Mouse (Mus musculus) heart, embryonic 16.5 days (tissue): ENCODE measurements at regions not wholly inside any gene's neighbourhood (a gene's known extent, or its start where the extent isn't known, plus 50 kb on each side); places are given as distances from the start of the nearest gene placed in this dataset.

Experiments used
- ATAC-seq: fragments of 200-750 bp; cut with Nextera tagmentation; replicated peaks from 2 replicates; pipeline ENCODE4 v1.8.0; 2017; ENCODE audit warnings: moderate number of reproducible peaks; ENCODE audit not compliant: insufficient read depth, low FRiP score; ENCODE audit errors: extremely low read depth
- H3K27ac ChIP-seq: fragments of 300-500 bp; sonication (generic); 2 replicates; pipeline ENCODE4 v1.5.1; 2014; ENCODE audit warnings: mild to moderate bottlenecking, low read length, control low read depth, moderate library complexity
- H3K27me3 ChIP-seq: fragments of 300-500 bp; sonication (generic); 2 replicates; pipeline ENCODE4 v1.6.1; 2014; ENCODE audit warnings: low read length, mixed read lengths; ENCODE audit not compliant: control insufficient read depth, insufficient read depth
- H3K36me3 ChIP-seq: fragments of 300-500 bp; sonication (generic); 2 replicates; pipeline ENCODE4 v1.6.1; 2014; ENCODE audit not compliant: control insufficient read depth, insufficient read depth
- H3K4me1 ChIP-seq: fragments of 300-500 bp; sonication (generic); 2 replicates; pipeline ENCODE4 v1.6.1; 2014; ENCODE audit warnings: low read length, mixed read lengths; ENCODE audit not compliant: control insufficient read depth, insufficient read depth
- H3K4me2 ChIP-seq: fragments of 300-500 bp; sonication (generic); 2 replicates; pipeline ENCODE4 v1.6.1; 2014; ENCODE audit warnings: low read depth, mild to moderate bottlenecking, control low read depth, low read length
- H3K4me3 ChIP-seq: fragments of 300-500 bp; sonication (generic); 2 replicates; pipeline ENCODE4 v1.5.1; 2014; ENCODE audit warnings: mild to moderate bottlenecking, control low read depth, low read length
- H3K9ac ChIP-seq: fragments of 300-500 bp; sonication (generic); 2 replicates; pipeline ENCODE4 v1.6.1; 2014; ENCODE audit warnings: low read length, control low read depth
- H3K9me3 ChIP-seq: fragments of 300-500 bp; sonication (generic); replicated peaks from 2 replicates; pipeline ENCODE4 v1.6.1; 2016; ENCODE audit warnings: low read length; ENCODE audit not compliant: control insufficient read depth
- WGBS: fragments of 180-500 bp; shearing (Covaris S2); extraction: QIAGEN DNeasy Blood & Tissue Kit; methylation state at CpG from one replicate; pipeline ENCODE4 v1.1.7; 2014; 5-methylcytosine and 5-hydroxymethylcytosine counted together

DNA sequence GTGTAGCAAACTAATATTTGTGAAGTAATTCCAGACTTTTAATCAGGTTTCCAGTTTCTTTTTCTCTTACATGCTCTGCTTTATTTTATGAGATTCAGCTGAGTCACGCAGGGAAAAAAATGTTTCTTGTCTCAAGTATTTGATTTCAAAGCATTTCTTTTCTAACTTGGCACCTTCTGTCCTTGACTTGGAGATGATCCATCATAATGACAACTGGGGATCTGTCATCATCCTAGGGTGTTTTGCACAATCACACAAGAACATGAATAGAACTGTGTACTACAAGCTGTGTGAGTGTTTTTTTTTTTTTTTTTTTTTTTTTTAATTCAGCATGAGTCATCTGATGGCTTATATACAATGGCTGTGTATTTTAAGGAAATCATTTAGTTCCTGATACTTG, 1022.0 kb upstream of the Flrt2 start:
- no peaks in the 10 kb centered on the region for H3K27me3 ChIP-seq
- no peak for ATAC-seq
- H3K4me2 ChIP-seq: no peak overlapping the region
- no peak overlapping the region for H3K9ac ChIP-seq
- 57% methylated on average over 1 of the region's 1 CpGs for WGBS
- no peak overlapping the region for H3K27ac ChIP-seq
- H3K9me3 ChIP-seq: no peaks in the 10 kb centered on the region
- H3K4me3 ChIP-seq: no peak overlapping the region
- H3K4me1 ChIP-seq: peaks cover 2% of the 10 kb centered on the region; the same call in 1 of the 2 replicates
- H3K36me3 ChIP-seq: no peaks in the 10 kb centered on the region

DNA sequence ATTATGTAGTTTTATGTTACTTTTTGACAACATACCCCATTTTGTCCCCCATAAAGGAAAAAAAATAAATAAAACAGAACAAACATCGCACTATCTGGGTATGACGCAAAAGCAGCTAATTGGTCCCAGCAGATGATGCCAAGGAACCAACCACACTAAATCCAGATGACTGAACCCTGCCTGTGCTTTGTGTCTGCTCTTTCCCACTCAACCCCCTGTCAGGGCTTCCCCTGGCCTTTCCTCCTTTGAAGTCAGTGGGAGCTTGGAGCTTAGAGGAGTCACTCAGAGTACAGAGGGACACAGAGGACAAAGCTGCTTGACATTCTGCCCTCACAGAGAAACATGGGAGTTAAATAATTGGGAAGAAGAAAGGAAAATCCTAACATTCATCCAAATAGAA, 1017.1 kb upstream of the Flrt2 start:
- Histone ChIP-seq H3K4me3 (no peak overlapping the region), H3K4me2 (no peak overlapping the region), H3K9me3 (no peaks in the 10 kb centered on the region), H3K4me1 (peaks cover 2% of the 10 kb centered on the region; the same call in 1 of the 2 replicates), H3K27ac (no peak overlapping the region), H3K9ac (no peak overlapping the region), H3K27me3 (no peaks in the 10 kb centered on the region), H3K36me3 (no peaks in the 10 kb centered on the region)
- 75% methylated on average over 2 of the region's 2 CpGs for WGBS
- no peak for ATAC-seq

DNA sequence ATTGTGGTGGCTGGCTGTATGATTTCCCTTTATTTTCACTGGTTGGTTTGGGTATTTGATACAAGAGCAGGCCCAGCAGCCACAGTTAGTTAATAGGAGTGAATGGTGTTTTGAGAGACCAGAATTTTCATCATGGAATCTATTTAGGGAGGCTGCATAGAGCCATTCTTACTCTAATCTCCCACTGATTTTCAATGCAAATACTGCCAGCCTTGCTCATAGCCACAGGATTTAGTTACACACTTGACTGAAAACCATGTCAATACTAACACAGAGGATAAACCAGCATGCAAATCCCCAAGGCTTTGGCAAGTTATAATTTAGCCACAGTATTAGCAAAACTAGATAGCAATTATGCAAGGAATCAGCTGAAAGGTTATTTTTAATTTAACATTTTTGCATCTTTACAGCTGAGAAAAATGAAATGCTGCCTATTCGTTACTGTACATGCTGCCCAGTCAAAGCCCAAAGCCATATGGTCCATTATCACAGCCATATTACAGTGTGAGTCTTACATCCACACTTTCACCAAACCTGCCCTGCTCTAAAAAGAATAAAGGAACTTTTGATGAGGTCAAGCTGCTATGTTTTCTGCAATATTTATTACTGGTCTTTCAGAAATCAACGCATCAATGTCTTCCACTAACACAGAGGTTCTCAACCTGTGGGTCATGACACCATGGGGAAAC, 1000.5 kb upstream of the Flrt2 start:
- Histone ChIP-seq H3K36me3 (no peaks in the 10 kb centered on the region), H3K27me3 (no peaks in the 10 kb centered on the region), H3K4me1 (no peaks in the 10 kb centered on the region), H3K4me2 (no peak overlapping the region), H3K9me3 (no peaks in the 10 kb centered on the region), H3K9ac (no peak overlapping the region), H3K4me3 (no peak overlapping the region), H3K27ac (no peak overlapping the region)
- no peak for ATAC-seq
- 83% methylated on average over 2 of the region's 2 CpGs for WGBS

DNA sequence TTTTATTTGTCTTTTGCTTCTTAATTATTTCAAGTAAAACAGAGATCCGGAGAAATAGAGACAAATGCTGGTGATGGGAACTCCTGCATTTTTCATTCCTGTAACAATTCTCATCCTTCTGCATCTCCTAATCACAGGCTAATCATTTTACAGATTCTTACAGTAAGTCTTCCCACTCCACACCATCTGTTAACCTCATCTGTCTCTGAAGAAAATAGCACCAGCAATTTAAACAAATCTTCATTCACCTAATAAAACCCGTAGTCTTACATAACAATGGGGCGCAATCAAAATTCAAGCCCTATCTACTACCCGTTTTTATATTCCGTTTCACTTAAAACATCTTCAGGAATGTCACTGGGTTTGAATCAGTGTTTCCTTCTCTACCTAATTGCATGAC, 960.6 kb upstream of the Flrt2 start:
- no peak for ATAC-seq
- Histone ChIP-seq H3K4me1 (peaks cover 7% of the 10 kb centered on the region), H3K4me2 (no peak overlapping the region), H3K9ac (no peak overlapping the region), H3K27ac (no peak overlapping the region), H3K27me3 (no peaks in the 10 kb centered on the region), H3K4me3 (no peak overlapping the region), H3K9me3 (no peaks in the 10 kb centered on the region), H3K36me3 (no peaks in the 10 kb centered on the region)
- 81% methylated on average over 5 of the region's 5 CpGs for WGBS

DNA sequence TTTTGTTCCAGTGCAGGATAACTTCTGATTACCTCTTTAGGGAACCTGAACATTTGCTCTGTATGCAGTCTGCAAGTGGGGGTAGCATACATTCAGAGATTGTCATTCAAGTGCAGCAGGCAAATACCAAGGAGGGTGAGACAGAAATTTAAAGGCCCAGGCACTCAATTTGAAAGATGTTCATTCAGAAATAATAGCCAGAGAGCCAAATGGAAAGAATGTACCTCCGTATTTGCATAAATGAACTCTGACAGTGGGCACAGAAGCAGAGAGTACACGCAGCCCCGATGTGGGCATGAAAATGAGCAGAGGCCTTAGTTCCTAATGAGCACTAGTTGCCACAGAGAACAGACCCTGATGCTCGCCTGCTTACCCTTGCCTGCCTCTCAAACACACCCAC, 958.8 kb upstream of the Flrt2 start:
- no peak; the same call in 1 of the 2 replicates for ATAC-seq
- peaks cover 7% of the 10 kb centered on the region for H3K4me1 ChIP-seq
- H3K9ac ChIP-seq: no peak overlapping the region
- peak overlapping the region; percentile 51 for H3K4me2 ChIP-seq
- no peaks in the 10 kb centered on the region for H3K36me3 ChIP-seq
- 18% methylated on average over 4 of the region's 4 CpGs for WGBS
- H3K4me3 ChIP-seq: peak overlapping the region; percentile 16; the same call in 1 of the 2 replicates
- no peaks in the 10 kb centered on the region for H3K9me3 ChIP-seq
- H3K27me3 ChIP-seq: no peaks in the 10 kb centered on the region
- peak overlapping the region; percentile 79 for H3K27ac ChIP-seq

DNA sequence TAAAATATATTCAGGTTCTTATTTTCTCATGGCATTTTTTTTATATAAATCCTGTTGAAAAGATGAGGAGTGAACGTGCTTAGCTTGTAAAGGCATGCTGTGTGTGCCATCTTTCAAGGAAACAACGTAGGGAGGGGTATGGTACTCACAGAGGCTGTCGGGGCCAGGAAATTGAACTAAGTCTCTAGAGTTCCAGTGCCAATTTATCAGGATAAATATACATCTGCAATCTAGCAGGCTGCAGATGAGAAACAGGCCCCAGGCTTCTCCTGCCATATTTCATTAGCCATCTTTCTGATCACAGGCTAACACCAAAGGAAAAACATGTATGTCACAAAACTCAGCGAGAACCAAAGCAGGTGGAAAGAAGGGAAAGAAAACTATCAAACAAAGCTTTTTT, 954.8 kb upstream of the Flrt2 start:
- 75% methylated on average over 4 of the region's 4 CpGs for WGBS
- H3K27ac ChIP-seq: no peak overlapping the region
- H3K27me3 ChIP-seq: no peaks in the 10 kb centered on the region

DNA sequence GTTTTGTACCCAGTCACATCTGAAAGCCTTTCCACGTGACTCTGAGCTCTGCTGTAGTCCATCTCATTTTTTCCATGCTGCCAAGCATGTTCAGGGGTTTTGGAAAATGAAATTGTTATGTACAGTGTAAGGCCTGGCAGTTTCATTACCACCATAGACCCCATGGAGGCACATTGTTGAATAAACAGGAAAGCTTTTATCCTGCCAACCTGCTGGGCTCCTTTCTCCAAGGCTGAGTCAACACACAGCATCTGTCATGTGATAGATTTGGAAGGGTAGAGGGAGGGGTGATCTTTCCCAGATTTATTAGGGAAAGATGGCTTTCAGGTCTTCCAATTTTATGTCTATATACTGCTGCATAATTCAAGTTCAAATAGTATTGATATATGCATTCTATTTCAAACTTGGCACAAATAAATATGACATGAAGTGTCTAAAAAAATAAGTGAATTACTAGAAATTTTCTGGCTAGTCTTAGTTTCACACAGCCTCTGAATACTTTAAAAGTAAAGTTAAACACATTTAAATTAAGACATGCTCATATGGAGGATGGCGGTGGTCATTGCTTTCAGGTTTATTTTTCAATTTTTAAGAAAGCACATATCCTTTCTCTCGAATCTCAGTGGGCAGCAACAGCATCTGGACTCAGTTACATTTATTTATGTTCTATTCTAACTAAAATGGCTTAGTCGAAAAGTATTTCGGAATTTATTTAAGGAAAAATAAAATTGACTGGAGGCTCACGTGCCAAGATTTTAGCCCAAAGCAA, 942.1 kb upstream of the Flrt2 start:
- no peaks in the 10 kb centered on the region for H3K27me3 ChIP-seq
- no peak overlapping the region for H3K4me3 ChIP-seq
- H3K4me1 ChIP-seq: no peaks in the 10 kb centered on the region
- no peak overlapping the region for H3K4me2 ChIP-seq
- ATAC-seq: no peak
- no peaks in the 10 kb centered on the region for H3K36me3 ChIP-seq
- H3K9ac ChIP-seq: no peak overlapping the region
- no peak overlapping the region for H3K27ac ChIP-seq
- 83% methylated on average over 6 of the region's 6 CpGs for WGBS
- H3K9me3 ChIP-seq: no peaks in the 10 kb centered on the region

More for the DNA sequence above, 954.8 kb upstream of the Flrt2 start:
- Histone ChIP-seq H3K4me1 (peaks cover 7% of the 10 kb centered on the region), H3K9me3 (no peaks in the 10 kb centered on the region), H3K4me2 (no peak overlapping the region), H3K9ac (no peak overlapping the region), H3K4me3 (no peak overlapping the region), H3K36me3 (no peaks in the 10 kb centered on the region)
- ATAC-seq: no peak

DNA sequence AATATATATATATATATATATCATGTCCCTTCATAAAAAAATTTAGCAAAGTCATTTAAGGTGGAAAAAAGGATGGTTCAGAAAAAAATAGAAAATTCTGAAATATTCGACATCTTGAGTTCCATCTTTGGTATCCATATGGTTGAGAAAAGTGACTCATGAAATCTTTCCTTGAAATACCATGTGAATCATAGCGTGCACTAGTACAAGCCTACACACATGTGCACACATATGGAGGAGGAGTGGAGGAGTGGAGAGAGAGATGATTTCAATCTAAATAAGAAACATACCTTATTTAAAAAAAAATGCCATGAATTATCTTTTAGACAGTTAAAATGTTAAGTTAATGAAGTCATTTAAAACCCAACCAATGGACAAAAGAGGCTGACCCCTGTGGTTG, 936.3 kb upstream of the Flrt2 start:
- Histone ChIP-seq H3K9ac (no peak overlapping the region), H3K4me3 (no peak overlapping the region), H3K27ac (no peak overlapping the region), H3K9me3 (no peaks in the 10 kb centered on the region), H3K4me1 (no peaks in the 10 kb centered on the region), H3K27me3 (no peaks in the 10 kb centered on the region), H3K4me2 (no peak overlapping the region), H3K36me3 (no peaks in the 10 kb centered on the region)
- ATAC-seq: no peak
- 88% methylated on average over 2 of the region's 2 CpGs for WGBS

DNA sequence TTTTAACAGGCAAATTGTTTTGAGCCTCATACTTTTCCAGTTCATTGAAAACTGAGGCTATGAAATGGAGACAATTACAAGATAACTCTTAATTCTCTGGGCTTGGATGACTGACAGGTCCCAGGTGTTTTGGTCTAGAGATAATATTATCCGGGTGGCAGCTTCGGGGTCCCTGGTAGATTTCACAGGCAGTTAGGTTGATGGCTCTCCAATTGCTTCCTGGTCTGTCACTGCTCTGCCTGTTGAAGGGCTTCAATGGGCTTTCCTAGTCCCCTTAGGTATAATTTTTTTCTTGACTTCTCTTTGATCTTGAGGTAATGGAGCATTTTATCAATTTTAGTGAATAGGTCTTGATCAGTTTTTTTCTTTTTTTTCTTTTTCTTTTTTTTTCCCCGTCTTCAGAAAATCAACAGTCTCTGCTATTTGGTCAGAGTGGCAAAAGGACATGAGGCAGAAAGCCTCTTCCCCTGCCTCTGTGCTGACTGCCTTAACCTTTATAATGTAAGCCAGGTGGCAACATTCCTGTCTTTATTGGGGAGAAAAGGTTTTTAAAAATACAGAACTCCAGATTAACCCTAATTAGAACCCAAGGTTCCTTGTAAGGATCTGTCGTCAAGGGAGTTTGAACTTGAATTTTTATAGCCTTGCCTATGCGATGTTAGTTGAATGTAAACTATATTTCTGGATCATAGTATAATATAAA, 896.0 kb upstream of the Flrt2 start:
- H3K36me3 ChIP-seq: no peaks in the 10 kb centered on the region
- H3K27ac ChIP-seq: no peak overlapping the region
- no peak for ATAC-seq
- H3K27me3 ChIP-seq: no peaks in the 10 kb centered on the region
- no peak overlapping the region for H3K9ac ChIP-seq
- no peak overlapping the region for H3K4me3 ChIP-seq
- no peak overlapping the region for H3K4me2 ChIP-seq
- H3K4me1 ChIP-seq: no peaks in the 10 kb centered on the region
- 61% methylated on average over 5 of the region's 5 CpGs for WGBS
- no peaks in the 10 kb centered on the region for H3K9me3 ChIP-seq
